Mouse (Mus musculus): Measurements from ENCODE around the gene Arfip2.

The Arfip2 gene

DNA sequence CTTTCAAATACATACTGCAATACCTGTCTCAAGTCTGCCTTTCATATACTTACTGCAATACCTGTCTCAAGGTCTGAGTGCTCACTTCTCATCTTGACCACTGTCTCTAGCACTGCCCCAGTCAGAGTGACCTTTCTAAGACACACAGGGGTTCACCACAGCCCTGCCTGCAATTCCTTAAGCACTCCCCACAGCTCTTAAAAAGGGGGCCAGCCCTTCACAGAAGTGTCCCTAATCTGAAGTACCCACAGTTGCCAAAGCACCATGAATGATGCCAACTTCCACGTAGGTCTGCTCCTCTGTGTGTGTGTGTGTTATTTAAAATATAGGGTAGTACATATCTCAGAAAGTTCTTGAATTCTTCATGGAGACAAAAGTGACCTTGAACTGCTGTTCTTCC is 28.4 kb downstream of the Arfip2 start:
- no peak for DNase-seq

DNA sequence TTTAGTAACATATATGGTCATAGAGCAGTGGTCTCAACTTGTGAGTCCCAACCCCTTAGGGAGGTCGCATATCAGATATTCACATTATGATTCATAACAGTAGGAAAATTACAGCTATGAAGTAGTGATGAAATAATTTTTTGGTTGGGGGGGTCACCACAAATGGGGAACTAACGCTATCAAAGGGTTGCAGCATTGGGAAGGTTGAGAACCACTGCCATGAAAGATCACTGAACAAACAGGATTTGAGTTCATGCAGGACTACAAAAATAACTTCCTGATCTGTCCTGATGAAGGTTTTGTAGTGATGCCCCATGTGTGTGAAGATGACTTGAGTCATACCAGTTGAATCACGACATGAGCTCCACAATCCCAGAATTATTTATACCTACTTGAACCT is 31.7 kb downstream of the Arfip2 start:
- no peak for DNase-seq

DNA sequence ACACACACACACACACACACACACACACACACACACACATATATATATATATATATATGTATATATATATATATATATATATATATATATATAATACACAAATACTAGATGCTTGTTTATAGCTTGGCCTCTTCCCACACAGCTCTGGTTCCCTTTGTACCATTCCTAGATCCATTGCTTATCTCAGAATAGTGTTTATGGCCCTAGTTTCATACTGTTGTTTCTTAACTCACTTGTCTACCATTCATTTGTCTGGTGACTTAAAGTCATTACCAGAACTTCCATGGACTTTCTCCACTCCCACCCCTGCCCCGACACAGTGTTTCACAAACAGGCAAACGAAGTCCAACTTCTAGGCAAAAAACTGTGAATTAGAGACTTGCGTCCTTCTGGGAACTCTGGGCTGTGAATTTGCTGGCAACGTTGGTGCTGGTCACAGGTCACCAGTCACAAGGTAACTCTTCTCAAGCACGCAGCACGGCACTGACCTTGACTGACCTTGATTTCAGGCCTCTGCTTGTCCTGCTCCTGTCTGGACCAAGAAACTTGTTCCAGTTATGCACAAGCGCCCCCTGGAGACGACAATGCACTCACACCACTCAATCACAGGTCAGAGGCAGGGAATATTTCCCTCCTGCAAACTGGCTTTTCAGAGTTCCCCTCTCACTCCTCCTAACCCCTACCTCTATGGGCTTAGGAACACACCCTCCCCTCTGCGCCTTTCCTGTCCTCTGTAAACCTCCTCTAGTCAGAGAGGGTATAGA is 37.2 kb downstream of the Arfip2 start:
- peak; percentile 66 to 68 for DNase-seq

DNA sequence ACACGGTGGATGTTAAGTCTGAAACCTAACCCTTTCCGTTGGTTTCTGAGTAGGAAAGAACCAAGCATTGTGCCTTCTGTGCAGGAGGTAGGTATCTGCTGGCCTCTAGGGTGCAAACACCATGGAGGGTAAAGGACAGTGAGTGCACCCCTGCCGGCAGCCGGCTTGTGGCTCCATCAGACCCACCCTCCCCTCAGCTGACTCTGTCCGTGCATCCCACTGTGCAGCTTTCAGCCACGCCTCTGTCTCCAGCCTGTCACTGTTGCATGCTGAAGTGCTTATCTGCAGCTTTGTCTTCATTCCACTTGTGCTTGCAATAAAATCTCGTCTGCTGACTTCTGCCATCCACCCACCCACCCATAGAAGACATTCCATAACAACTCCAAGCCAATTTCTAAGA is 50.1 kb downstream of the Arfip2 start:
- no peak for DNase-seq

DNA sequence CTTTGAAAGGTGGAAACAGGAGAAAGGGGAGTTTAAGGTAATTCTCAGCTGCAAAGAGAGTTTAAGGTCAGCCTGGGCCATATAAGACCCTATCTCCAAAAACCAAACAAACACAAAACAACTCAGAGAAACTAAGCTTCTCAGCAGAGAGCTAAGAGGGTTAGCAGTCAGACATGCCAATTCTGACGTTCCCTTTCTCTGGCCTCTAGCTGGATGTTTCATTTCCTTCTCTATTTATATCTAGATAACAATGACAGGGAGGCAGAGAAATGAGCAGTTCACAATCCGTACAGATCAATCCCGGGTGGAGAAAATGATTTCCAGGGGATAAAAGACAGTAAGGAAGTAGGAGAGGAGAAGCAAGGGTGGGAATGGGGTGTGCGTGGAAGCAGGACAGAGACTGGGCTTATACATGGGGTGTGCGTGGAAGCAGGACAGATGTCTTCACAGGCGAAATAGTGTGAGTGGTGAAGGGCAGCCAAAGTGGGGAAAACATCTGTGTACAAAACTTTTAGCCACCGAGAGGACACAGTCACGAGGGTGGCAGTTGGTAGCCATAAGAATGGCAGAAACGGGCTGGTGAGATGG is 51.8 kb downstream of the Arfip2 start:
- no peak for DNase-seq

All from B cell, adult 2 months (primary cell).